Mouse (Mus musculus) MN1 (cell line): ENCODE data around the gene Wee2.

Experiments used
- DNase-seq: peaks from one replicate; pipeline ENCODE4 v3.0.0-alpha.2; 2016; ENCODE audit warnings: low spot score

The Wee2 gene

DNA sequence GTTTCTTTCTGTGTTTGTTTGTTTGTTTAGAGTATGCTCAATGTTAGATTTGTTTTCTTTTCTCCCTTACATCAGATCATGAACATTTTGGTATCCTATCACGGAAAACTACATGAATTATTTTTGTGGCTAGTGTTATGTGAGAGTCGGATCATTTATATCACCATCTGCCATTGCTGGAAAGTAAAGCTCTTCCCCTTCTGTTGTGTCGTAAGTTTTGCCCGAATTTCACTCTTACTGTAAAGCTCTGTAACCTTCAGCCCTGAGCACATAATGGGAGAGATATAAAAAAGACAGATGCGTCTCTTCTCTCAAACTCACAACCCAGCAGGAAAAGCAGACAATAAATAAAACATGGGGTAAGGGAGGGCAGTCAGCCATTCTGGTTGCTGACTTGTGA lies at the start of gene Wee2:
TSS of gene Wee2 (plus strand) at position 153 of the 400 bp plus-strand sequence.
- no peak for DNase-seq

DNA sequence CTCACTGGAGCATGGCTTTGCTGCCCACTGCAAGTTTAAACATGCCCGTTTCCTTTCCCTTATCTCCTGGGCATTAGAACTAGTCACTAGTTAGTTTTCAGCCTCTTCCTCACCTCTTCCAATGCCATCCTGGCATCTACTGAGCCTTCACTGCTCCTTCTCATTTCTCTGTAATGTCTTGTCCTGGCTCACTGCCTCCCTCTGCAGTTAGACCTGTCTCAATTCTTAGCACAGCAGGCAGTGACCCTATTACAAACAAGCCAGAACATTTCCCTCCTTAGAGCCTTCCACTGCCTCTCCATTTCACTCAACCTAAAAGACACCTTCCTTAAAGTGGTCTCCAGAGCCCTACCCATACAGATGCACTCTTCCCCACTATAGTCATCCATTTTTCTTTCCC lies 47.9 kb upstream of the Wee2 start:
- DNase-seq: no peak

DNA sequence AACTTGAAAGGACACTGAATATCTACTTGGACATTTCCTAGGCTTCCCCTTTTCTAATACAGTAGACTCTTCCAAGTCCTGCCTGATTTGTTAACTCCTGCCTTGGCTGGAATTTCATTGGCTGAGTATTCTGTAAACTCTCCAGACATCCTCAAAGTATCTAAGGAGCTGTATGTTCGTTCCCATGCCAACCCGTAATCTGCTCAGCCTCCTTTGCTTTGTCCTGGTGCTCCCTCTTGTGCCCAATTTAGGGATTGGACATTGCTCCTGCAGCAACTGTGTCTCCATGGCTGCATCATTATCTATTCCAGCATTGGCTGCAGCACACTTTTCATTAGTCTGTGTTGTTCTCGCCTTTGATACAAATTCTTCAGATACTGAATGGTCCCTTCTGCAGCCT lies 45.7 kb upstream of the Wee2 start:
- peak; percentile 67 for DNase-seq

DNA sequence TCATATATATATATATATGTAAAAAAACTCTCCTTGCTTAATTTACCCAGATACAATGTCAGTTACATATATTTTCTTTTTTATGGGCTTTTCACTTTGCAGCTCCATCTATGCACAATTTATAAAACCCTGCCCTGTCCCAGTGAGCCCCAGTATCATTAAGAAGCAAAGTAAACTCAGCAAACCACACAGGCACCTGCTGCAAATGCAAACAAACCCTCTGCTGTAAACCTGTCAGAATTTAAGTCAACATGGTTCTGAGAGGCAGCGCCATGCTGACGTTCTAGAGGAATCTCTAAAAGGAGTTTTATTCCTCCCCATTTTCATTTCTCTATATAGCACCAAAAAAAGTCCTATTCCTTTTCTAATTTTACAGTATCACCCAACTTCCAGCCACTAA lies 36.9 kb upstream of the Wee2 start:
- no peak for DNase-seq

DNA sequence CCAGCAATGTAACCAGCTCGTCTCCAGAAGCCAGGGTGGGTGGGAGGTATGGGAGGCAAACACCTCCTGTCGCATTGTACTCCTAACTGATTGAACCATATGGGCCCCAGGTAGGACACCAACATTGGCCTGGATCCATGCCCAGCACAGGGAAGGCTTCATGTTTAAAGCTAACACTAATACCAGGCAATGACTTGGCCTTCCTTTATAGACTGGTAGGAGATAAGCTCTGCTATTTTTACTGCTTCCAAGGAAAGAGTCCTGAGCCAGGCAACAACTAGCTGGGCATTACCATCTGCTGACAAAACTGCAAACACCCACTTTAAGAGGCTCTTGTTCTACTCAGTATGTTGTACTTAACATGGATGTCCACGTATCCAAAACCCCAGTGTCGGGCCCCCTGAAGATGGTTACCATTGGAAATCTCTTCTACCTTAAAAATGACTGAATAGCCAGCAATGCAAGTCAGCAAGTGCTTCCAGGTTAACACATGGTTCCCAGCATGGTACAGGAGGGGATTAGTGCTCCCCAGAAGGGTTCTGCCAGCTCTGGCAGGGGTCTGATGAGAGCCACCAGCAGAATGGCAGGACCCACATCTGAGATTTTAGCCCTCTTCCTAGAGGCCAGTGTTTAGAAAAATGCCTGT lies 35.1 kb upstream of the Wee2 start:
- DNase-seq: no peak

DNA sequence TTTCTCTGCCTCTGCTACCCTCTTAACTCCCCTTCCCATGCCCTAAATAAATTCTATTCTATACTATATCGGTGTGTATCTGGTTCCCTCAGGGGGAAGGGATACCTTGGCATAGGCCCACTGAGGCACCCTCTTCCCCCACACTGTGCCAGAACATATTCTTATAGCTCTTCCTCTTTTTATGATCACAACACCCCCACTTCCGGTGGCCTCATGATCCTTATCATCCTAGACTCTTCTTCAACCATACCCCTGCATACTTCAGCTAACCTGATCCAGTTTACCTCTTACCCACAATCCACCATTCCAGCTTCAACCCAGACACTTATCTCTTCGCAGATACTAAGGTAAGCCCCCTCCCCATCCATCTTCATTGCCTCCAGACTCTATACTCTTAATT lies 27.8 kb upstream of the Wee2 start:
- DNase-seq: no peak

DNA sequence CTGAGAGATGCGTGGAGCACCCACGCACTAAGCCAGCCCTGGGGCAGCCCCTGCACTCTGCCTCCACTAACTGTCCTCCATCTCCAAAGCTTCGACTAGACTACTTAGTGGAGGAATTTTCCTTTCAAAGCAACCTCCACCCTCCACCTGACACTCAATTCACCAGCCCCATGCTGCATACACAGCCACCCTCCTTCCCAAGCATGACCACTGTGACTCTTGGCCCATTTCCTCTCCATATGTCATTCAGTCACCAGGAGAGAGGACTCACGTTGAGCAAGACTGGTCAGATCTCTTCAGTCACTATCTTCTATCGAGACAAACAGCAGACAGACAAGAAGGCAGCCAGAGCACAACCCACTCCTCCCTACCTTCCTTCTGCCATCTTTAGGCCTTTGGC lies 25.8 kb upstream of the Wee2 start:
- DNase-seq: no peak

DNA sequence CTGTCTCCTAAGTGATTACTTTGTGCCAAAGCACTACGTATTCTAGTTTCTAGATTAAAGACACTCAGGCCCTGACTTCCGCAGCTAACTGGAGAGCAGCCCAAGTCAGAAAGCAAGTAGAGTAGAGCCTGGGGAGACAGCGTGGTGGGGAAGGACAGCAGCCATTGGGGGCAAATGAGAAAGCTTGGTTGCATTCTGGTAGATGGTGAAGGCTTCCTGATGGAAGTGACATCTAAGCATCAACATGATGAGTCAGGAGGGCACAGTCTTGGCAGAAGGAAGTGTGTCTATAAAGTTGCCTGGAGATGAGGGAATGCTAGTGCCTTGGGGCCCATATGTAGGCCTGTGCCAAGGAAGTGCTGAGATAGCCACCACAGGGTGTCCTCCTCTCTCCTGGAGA lies 25.3 kb upstream of the Wee2 start:
- DNase-seq: no peak

DNA sequence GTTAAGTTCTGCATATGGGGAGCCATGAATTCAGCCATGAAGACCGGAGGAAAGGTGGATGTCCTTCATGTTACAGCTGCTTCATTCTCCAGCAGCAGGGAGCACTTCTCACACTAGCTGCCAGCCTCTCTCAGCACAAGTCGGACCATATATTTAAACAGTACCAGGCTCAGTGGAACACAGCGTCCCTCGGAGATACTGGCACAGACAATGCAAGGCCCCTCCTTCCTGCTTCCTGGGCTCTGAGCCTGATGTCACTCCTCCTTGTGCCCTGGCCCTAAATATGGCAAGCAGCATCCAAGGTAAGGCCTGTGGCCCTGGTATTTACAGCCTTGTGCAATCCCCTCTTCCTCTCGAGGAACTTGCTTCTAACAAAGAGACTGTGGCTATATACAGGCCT lies 23.1 kb upstream of the Wee2 start:
- no peak for DNase-seq

DNA sequence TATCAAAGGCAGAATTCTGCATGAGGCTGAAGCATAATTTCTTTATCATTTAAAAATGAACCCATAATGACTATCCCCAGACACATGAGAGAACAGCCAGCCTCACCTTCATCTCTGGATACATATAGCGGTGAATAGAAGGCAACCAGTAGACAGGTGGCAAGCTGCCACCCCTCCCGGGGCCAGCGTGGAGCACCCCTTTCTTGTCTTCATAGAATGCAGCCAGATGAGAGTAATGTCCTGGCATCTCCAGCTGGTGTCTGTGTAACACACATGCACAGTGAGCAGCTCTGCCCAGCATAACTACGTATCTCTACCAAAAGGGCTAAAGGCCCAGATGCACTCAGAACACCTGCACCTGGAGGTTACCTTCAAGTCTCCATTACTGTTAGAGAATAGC lies 20.5 kb upstream of the Wee2 start:
- DNase-seq: no peak

DNA sequence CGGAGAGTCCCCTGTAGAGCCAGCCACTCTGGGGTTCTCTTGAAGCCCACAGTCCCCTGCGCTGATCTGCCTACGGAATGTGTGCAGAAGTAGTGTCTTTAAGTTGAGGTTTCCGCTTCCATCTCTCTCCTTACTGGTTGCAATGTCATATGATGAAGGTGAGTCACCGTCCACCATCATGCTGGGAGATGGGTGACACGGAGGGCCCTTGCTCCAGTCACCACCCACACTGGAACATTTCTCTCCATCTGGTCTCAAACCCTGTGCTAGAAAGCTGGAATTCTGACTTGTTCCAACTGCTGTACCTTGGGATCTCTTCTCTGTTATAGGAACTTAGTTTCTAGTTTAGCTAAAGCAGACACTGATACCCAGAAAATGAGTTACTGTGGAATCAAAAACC lies 17.8 kb upstream of the Wee2 start:
- no peak for DNase-seq

DNA sequence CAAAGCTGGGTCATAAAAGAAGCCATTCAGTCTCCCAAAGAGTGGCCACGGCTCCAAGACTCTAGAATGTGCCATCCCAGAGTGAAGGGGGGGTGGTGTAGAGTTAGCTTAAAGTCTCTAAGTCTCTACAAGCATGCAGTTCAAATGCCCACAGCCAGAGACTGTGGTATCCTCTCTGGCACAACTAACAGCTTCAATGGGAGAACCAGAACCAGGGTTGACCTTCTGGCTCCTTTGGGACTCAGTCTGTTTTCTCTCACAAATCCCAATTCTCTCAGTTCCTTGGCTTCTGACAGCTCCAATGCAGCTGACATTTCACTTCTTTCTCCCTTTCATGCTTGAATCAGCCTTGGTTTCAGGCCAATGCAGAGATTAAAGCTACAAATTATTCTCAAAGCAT lies 15.9 kb upstream of the Wee2 start:
- DNase-seq: no peak

DNA sequence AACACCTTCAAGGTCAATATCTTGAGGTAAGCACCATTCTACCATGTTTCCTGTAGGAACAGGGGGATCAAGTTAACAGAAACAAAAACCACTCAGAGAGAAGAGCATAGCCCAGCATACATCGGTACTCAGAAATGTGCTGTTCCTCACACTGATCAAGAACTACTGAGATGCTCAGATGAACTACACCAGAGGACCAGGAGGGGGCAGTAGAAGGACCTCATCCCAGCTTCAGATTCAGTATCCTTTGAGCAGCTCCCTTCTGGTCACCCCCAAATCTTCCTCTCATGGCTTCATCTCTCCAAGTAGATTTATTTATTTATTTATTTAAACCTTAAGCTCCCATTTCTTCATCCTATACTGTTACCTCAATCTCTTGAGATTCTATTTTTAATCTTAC lies 15.1 kb upstream of the Wee2 start:
- DNase-seq: peak; percentile 28

DNA sequence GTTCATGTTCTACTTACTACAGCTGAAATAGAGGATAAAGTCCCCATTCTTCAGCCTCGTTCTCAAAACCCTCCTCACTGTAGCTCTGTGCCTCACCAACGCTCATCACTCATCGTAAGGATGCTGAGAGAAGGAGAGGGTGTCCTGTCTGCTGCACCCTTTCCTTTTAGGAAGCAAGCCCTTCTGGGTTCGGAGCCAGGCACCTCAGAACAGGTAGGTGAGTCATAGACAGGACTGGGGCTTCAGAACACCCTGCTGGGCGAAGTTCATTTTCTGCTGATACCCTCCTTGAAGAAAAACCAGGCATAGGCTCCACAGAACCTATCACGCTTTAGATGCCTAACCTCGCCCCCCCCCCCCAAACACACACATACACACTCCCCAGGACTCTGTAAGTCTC lies 11.4 kb upstream of the Wee2 start:
- DNase-seq: no peak

DNA sequence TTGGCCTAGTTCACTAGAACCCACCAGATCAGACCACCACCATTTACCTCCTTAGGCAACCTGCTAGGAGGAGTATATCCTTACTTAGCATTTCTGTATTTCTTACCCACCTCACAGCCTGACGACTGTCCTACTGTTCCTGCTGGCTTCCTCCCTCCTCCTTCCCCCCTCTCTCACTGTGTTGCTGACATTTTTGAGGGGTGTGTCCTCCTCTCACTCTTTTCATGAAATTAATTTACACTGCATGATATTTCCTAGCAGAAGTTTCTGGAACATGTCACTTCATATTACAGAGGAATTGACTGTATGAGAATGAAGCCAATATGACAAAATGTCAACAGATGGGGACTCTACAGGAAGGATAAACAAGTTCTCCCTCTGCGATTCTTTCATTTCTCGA lies 10.2 kb upstream of the Wee2 start:
- DNase-seq: no peak

DNA sequence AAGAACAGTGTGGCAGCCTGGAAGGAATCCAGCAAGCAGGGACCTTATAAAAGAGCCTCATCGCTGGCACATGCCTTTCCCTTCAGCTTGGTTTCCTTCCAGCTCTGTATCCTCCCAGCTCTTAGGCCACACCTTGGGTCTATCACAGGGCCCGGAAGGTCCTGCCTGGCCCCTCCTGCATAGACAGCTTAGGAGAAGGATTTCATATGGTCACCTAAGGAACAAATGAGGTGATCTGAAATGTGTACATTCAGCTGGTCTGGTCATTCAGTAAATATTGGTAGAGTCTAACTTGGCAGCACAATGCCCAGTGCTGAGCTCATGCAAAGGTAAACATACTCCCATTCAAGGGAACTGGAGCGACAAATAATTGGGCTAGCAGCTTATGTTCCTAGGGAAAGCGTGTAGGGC lies 9.4 kb upstream of the Wee2 start:
- DNase-seq: no peak

DNA sequence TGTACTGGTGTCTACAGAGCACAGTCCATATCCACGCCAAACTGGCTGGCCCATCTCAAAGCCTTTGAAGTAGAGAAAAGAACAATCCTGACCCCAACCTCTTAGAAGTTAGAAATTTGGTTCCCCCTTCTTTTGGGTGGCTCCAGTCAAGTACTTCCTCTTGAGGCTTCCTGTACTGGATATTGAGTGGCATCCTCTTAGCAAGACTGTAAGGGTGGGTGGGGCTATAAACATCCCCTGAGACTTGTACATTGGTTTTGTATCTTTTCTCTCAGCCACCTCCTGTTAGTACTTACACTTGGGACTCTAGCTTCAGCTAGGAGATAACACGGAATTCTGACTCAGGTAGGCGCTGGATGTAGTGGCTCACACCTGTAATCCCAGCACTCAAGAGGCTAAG lies 8.6 kb upstream of the Wee2 start:
- DNase-seq: no peak

DNA sequence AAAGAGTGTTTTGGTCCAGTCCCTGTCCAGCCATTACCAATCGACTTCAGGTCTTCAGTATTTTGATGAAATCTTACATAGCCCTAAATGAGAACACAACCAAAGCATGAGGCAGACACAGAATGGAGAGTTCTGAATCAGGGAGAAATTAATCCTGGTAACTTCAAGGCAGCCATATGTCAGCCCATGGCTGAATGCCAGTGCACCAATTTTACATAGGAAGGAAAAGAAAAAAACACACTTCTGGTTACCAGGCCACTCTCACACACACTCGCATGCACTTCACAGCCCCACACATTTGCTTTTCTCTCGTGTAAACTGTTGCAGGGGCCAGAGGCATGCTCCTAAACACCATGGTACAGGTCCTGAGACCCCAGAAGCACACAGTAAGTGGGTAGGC lies 8.0 kb upstream of the Wee2 start:
- DNase-seq: peak; percentile 30

DNA sequence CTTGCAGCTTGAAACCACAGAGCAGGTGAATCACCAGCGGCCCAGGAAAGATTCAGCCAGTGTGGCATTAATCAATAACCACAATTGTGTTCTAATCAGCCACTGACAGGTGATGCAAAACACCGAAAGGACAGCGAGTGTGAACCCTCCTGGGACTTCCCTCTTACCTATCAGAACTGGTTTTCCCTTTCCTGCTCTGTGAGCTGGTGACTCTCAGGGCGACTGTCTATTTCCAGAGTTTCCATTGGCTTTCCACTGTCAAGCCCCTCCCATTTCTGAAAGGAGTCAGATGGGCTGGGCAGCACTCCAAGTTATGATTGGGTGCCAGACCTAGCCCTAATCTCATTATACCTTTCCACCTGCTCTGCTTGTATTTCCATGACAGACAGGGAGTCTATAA lies 7.5 kb upstream of the Wee2 start:
- DNase-seq: peak; percentile 38

DNA sequence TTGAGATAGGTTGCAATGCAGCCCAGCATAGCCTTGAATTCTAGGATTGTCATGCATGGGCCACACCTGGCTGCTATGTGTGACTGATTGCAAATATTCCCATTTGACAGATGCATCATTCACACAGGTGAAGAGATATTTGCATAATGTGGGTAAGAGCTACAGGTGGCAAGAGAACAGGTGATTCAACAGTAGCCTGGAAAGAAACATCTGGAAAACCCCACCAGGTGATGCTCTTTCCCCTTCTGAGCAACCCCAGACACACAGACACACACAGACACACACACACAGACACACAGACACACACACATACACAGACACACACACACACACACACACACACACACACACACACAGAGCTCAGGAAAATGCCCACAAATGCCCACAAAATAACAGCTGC lies 7.1 kb upstream of the Wee2 start:
- DNase-seq: no peak

DNA sequence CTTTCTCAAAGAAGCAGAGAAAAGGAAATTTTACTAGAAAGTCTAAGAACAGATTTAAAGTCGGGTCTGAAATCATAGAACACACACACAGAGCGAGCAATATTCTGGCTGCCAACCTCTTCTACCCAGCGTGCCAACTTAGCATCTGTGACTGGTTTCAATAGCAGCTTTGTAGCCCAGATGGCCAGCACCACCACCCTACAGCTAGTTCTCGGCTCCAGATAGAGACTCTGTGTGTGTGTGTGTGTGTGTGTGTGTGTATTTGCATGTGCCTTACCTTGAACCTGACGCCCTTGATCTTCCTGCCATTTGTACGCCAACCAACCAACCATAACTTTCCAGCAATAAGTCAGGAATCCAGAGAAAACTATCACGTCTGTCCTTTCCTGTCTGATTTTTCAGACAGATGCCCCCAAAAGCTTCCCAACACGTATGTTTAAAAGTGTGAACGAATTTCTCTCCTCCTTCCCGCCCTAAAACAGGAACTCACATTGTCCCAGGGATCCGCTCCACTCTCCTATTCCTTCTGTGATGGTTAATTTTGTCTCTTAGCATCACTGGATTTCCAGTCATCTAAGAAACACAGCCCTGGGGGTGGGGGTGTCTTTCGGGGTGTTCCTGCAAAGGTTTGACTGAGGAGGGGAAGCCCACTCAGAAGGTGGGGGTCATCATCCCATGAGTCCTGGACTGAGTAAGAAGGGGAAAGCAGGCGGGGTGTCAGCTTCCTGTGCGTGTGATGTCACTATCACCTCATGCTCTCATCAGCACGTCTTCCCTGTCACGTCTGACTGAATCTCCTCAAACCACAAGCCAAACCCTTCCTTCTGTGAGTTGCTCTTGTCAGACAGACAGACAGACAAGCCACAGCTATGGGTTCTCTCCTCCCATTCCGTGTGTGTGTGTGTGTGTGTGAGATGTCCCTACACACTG lies 6.3 kb upstream of the Wee2 start:
- DNase-seq: no peak

DNA sequence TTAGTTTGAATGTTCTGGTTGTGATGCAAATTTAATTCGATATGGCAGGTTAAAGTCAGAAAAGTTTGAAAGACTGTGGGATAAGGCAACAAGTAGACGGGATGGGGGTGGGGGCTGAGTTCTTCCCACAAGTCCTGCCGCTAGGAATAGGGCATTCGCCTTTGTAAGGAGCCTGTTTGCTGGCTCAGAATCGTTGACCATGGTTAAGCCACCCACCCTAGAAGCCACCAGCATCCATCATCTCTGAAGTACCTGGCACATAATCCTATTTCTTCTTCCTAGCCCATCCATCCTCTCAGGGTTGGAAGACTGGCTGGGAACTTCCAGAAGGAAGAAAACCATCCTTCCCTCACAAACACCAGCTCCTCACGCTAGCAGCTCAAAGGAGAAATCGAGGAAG lies 4.2 kb upstream of the Wee2 start:
- no peak for DNase-seq

DNA sequence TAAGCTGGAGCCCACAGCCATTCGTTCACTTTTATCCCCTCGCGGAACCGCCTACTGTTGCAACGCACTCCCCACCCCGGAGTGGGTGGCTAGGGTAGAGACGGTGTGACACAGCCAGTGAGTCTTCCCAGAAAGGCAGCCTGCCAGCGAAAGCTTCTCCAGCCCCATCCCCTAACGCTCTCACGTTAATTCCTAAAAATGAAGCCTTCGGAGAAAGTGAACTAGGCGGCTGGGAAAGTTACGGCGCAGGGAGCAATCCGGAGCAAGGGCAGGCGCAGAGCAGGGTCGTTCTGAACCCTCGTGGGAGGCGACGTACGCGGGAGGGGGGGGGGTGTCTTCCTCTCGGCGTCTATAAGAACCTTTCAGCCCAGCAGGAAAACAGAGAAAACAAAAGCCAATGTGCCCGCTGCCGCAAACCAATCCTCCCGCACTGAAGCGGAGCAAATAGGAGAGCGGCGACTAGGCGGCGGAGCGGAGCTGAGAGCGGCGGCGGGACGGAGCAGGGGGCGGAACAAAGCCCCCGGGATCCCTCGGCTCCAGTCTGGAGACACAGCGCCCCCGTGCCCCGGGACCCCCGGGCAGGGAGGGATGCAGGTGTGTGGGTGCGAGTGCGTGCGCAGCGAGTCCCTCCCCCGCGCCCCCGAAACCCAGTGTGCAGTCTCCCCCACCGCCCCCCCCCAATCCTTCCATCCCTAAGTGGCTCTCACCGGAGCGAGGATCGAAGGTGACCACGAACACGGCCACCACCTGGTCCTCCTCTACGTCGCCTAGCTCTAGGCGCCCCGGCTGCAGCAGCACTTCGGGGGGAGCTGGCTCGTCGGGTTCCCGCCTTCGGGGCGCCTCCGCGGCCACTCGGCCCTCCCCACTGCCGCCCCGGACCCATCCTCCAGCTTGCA lies 3.5 kb upstream of the Wee2 start:
- DNase-seq: peak; percentile 54
